Mouse (Mus musculus) heart, adult 11 months (tissue): ENCODE measurements at regions not wholly inside any gene's neighbourhood (a gene's known extent, or its start where the extent isn't known, plus 50 kb on each side); places are given as distances from the start of the nearest gene placed in this dataset.

Experiments
- DNase-seq: peaks from one replicate; pipeline ENCODE4 v3.0.0; 2022

DNA sequence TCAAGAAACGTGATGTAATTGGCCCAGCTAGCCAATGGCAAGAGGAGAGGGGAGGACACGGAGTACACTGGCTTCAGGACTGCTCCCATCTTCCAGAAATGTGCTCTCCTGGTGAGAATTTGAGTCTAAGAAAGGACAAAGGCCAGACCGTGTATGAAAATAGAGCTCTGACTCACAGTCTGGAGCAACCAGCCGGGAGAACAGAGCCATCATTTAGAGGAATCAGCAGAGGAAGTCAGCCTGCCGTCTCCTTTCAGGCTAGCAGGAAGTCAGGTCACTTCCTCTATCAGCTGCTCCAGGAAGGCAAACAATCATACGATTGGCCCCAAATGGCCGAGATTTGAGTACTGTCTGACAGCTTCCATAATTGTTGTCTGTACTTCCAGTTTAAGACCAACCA lies 119.0 kb upstream of the Tmpo start:
- DNase-seq, result peak; percentile 92

DNA sequence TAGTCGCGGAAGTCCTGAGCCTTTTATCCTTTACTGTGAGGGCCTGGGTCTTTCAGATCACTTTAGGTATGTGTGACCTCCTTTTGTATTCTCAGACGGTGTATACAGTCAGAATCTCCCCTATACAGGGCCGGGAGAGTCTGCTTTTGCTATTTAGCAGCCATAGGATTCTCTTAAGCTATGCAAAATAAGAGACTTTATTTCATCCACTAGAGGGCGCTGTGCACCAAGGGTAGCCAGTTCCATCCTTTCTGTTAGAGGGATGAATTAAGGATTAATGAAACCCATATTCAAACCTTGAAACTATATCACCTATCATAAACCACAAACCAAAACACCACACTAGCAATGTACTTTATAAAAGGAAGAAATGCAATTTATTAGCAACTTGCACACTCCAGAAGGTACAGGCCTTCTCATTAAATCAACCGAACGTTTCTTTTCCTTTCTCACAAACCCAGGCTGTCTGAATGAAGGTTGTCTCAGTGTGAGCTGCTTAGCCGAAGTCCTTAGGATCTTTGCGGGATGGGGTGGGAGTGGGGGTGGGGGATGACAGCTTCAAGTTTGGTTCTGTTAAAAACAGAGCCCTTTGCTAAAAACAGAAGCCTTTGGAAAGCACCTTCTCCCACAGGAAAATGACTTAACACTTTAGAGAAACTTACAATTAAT lies 116.8 kb upstream of the Tmpo start:
- no peak for DNase-seq

DNA sequence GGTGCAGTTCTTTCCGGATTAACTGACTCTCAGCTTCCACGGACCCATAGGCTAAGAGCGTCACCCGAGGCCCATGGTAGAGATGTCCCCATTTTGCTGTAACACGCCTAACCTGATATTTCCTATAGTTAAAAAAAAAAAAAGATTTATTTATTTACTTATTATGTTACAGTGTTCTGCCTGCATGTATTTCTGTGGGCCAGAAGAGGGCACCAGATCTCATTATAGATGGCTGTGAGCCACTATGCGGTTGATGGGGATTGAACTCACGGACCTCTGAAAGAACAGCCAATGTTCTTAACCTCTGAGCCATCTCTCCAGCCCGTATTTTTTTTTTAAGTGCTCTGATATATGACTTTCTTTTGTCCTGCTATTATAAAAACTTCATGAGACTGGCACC lies 114.2 kb upstream of the Tmpo start:
- DNase-seq, result no peak

DNA sequence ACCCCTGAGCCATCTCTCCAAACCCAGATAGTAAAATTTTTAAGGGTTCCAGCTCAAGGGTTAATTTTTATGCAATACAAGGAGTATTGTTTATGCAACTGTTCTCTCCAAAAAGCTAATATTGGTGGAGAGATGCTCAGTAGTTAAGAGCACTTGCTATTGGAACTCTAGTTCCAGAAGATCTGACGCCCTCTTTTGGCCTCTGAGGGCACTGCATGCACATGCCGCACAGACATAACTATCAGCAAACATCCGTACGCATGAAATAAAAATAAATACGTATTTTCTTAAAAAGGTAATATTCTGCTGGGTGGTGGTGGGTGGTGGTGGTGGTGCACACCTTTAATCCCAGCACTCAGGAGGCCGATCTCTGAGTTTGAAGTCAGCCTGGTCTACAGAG lies 112.1 kb upstream of the Tmpo start:
- no peak for DNase-seq

DNA sequence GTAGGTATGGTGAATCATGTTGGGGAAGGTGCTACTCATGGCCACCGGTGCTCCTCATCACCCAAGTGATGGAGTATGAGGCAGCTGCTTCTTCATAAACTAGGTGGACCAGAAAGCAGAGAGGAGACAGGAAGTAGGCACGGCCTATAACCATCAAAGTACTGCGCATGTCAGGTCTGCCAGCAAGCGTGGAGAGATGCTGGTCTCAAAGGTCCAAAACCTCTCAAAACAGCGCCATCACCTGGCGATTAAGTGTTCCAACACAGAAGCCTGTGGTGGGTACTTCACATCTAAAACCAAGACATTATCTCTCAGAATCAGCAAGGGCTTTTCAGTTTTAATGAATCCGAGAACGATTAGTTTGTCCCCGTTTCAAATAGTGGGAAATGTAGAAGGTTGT lies 103.1 kb upstream of the Tmpo start:
- peak; percentile 69 for DNase-seq

DNA sequence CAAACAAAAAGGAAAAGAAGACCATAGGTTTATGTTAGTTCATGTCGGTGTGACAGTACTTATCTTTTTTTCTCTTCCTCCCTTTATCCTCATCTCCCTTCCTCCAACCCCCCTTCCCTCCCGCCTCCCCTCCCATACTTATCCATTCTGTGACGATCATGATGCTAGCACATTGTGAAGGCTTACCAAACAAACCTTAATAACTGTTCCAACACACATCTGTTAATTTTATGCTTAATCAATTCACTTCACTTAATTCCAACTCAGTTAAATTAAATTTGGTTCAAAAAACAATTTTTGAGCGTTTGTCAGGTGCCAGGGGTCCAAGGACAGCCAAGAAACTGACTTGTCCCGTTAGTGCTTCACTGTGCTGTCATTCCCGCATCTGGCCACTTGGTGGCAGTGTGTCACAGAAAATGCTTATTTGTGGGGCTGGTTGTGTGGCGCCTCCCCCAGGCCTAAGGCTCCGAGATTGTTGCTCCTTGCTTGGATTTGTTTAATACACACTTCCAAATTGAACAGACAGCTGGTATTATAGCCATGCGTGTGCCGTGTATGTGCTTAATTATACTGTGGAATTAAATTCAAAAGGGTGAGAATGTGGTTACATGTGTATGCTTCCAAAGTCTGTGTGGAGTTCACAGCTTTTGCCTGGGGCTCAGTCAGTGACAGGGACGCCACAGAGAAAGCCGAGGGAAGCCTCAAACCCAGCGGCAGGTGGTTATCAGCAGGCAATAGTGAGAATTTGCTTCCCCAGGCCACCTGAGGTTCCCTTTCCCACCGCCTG lies 90.0 kb upstream of the Tmpo start:
- DNase-seq, result peak; percentile 97

DNA sequence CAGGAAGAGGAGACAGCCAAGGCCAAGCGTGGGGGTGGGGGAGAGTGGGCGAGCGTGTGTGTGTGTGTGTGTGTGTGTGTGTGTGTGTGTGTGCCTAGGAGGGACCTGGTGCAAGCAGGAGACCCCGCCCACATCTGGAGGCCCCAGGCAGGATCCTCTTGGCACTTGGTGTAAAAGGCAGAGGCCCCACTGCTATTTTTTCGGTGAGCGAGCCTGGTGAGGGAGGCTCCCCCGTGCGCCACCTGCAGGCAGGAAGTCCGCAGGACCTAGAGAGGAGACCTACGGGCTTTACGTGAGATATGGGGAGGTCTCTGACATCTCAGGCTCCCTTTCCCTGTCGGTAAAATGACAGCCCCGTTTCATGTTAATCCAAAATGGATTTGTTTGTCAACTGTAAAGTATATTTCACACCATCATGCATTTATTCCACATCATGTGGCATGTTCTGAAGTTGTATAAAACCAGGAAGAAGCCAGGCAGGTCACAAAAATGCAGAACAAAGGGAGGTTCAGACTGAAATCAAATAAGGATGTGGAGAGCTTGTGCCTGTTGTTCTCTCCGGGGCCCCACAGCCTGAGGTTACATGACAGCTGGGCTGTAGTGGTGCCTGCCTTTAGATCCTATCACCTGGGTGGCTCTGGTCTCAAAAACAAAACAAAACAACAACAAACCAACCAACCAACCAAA lies 89.3 kb upstream of the Tmpo start:
- peak; percentile 96 for DNase-seq

DNA sequence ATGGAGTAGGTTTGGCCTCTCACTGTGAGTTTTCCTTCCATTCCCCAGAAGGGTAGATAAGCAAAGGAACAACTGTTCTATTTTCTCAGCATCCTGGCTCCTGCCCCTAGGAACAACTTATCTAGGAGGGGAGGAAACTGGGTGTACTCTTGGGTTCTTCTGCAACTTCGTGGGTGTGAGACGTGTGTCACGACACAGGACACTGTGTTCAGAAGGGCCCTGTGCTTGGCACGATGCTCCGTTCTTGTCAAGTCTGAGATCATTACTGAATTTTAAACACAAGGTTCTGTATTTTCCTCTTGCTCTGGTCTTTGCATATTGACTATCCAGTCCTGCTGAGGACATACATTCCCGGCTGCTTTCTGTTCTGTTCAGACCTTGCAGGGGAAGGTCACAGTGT lies 86.8 kb upstream of the Tmpo start:
- peak; percentile 98 for DNase-seq

DNA sequence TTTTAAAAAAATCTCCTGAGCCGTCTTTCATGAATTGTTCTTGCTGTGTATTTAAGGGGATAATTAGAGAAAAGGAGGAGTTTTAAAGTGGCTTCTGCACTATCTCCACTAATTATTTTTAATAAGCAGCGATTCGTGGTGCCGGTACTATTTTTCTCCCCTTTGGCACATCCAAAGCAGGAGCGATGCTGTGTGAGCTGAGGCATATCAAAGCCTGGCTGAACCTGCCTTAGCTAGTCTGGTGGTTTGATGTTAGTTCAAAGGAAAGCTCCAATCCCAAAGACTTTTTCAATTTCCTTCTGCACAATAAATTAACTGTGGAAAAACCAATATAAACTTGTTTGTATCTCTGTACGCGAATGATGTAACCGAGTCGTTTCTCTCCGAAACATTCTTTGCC lies 79.3 kb upstream of the Tmpo start:
- DNase-seq, result peak; percentile 50

DNA sequence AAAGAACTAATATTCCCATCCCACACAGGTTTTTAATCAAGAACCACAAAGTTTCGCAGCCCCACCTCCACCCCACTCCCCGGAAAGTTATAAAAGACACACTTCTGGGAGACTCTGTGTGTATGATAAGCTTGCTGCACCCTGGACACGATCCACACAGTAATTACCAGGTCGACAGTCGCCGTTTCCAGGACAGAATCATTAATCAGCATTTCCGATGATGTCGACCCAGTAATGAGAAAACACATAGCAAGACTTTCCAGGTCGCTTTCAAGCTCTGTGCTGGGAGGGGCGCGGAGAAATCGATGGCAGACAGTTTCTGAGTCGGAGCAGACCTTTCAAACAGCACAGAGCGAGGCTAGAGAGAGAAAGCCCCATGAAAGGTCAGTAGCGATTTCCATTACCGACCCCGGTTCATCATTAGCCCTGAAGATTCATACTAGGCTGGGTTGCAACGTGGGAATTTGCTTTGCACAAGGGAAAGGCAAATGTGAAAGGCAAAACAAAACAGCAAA lies 68.6 kb upstream of the Tmpo start:
- peak; percentile 92 for DNase-seq

DNA sequence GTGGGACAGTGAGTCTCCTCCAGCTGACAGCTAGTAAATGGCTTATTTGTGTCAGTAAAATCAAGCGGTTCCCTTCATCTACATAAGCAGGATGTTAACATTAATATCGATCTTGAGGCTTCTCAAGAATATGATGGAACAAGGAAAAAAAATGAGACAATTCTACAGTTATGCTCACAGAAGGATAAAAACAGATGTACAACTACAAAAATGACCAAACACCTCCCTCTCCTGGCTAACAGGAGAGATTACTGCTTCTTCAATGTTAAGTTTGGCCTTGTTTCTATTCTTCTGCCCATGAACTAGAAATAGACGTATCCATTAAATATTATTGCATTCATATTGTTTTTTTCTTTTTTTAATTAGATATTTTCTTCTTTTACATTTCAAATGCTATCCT lies 63.2 kb upstream of the Tmpo start:
- no peak for DNase-seq

DNA sequence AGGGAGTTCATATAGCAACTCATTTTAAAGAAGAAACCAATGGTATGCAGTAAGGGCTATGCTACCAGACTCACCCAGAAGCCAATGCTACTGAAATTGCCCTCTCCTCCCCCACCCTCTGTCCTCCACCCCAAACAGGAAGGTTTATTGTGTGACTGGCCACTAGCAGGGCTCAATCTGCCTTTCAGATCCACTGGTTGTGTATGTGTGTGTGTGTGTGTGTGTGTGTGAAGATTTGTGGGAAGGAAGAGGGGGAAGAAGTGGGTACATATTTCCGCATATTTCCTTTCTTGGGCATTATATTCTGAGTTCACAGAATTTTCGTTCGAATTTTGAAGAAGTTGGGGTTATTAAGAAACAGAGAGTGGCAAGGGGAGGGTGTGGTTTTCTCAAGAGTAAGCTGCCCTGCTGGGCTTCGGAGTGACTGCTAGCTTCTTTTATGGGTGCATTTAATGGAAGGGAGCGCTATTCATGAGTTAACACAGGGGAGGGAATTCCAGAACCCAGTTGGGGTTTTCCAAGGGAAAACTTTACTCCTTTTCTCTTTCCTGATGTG lies 61.5 kb upstream of the Tmpo start:
- DNase-seq, result peak; percentile 89

DNA sequence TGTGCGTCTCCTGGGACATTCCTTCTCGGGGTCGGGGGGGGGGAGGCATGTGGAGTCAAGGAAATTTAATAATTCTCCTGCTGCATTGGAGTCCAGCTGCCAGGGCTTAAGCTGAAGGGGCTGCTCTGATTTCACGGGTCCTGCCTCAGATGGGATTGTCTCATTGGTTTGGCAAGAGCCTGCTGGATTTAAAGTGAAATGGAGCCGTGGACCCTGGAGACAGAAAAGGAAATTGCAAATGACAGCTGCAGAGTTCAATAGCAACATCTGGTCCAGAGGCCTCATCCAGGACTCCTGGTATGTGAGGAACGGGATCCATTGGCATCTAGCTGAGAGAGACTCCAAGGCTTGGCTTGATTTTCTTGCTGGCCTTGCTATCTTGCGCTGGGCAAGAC lies 60.5 kb upstream of the Tmpo start:
- DNase-seq, result peak; percentile 97

DNA sequence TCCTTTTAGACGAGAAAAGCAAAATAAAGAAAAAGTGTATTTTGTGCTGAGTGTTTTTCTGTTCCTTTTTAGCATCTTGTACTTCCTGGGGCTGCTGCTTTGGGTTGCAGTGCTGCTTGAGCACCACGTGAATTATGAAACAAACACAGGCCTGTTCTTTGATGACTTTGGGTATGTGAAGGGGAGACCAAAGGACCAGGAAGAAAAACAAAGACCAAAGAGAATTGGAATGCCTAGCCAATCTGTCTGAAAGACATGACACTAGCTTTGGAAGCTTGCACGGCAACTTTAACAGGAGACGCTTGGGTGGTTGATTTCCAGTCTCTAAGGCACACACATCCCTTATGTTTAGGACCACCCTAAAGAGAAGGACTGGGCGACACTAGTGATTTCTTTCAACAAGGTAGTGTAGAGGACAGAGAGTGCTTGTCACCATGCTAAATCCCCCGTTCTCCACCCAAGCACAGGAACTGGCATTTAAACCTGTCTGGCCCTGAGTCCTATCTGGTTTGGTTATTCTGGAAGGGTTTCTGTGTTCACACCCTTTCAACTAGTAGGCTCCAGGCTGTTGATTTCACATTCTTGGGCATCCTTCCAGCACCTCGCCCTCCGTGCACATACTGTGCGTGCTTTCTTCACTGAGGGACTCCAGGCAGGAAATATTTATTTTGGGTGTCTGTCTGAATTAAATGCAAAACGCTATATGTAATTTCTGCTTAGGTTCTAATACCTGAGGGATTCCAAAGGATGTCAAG lies 59.9 kb upstream of the Tmpo start:
- peak; percentile 98 for DNase-seq

DNA sequence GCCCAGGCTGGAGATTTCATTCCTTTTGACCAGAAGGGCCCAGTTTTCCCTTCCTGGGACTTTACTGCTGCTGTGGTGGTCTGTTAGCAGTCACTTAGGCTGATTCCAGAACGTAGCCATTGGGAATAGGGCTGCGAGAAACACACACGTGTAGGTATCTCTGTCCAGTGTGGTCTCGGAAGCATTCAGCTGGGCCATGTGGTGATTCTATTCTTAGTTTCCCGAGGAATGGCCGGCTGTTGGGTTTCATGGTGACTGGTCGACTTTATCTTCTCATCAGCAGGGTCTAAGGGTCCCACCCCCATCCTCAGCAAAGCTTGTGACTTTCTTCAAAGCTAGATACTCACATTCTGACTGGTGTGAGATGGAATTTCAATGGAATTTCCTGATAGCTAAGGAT lies 59.2 kb upstream of the Tmpo start:
- DNase-seq, result peak; percentile 87

DNA sequence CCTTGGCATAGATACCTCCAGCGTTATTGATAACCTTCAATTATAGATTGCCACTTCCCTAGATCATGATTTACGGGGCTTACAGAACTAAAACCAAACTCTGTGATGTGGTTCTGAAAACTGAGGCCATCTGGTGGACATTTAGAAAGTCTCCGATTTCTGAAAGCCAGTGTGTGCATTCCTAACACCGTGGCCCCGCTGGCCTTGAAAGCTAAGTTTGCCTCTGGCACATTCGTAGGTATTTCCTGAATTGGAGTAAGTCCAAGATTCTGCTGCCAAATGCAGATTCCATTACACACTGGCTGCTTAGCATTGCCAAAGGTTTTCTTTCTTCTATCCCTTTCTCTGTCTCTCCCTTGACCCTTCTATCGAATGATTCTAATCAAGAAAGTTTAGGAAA lies 55.7 kb upstream of the Tmpo start:
- DNase-seq, result peak; percentile 96

DNA sequence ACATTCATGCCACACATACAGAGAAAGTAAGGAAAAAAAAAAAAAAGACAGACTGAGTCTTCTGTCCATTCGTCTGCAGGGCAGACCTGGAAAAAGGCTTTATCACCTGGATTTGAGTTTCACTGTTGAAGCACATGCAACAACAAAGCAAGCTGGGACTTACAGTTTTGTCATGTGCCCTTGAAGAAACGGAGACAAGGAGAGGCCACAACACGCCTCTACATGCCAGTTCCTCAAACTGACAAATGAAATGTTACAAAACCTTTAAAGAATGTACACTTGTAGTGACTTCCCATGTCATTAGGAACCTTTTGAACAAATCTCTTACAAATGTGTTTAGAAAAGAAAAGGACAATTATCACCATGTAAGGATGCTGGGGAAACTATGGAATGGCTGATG lies 53.6 kb upstream of the Tmpo start:
- no peak for DNase-seq
